Mouse (Mus musculus): ENCODE measurements around the gene Rgs7. TPM values are rescaled to one million over a fixed set of nuclear protein-coding genes. Genes with fewer than 3 reads are reported as not detected.

Rgs7 gene
- total and polyA plus RNA-seq, 3 experiments: not detected

GRCm38 (mm10) chr1:175185211-175185610 is 307.1 kb downstream of the Rgs7 start:
- H3K36me3 ChIP-seq (ENCODE audit: control insufficient read depth in 1 of 2, insufficient read depth in 2 of 2, low read length in 2 of 2): no peaks in the 10 kb centered on the region
- H3K9me3 ChIP-seq (replicated peaks; ENCODE audit: insufficient read depth, low read length): no peaks in the 10 kb centered on the region
- no peak for TF ChIP-seq MAFK (IDR thresholded peaks at IDR 0.05; ENCODE audit: borderline replicate concordance, low read depth, low read length)
- no peak for TF ChIP-seq CHD2 (IDR thresholded peaks at IDR 0.05; ENCODE audit: low read length)
- no peak for TF ChIP-seq POLR2AphosphoS5 (IDR thresholded peaks at IDR 0.05; ENCODE audit: borderline replicate concordance, low read depth, low read length)
- no peak for TF ChIP-seq ZKSCAN1 (IDR thresholded peaks at IDR 0.05; ENCODE audit: low read depth, low read length)
- TF ChIP-seq CHD1 (IDR thresholded peaks at IDR 0.05; ENCODE audit: low read depth, low read length): no peak
- no peak for TF ChIP-seq ETS1 (IDR thresholded peaks at IDR 0.05; ENCODE audit: low read depth, low read length)
- no peak for TF ChIP-seq GATA1 (IDR thresholded peaks at IDR 0.05; ENCODE audit: low read depth, low read length)
- no peak for TF ChIP-seq POLR2A (IDR thresholded peaks at IDR 0.05; ENCODE audit: control insufficient read depth in 1 of 2, insufficient read depth in 1 of 2, low read depth in 1 of 2, low read length in 2 of 2, poor library complexity in 1 of 2)
- no peak for TF ChIP-seq MAZ (IDR thresholded peaks at IDR 0.05; ENCODE audit: low read depth, low read length)
- no peak for TF ChIP-seq E2F4 (IDR thresholded peaks at IDR 0.05; ENCODE audit: borderline replicate concordance, low read depth, low read length)
- TF ChIP-seq USF2 (IDR thresholded peaks at IDR 0.05; ENCODE audit: borderline replicate concordance in 1 of 2, insufficient read depth in 1 of 2, low read depth in 1 of 2, low read length in 2 of 2): no peak
- TF ChIP-seq NRF1 (IDR thresholded peaks at IDR 0.05; ENCODE audit: insufficient read depth, low read depth, low read length, poor library complexity, severe bottlenecking): no peak
- no peak for TF ChIP-seq KAT2A (conservative IDR thresholded peaks at IDR 0.05; ENCODE audit: low read depth, low read length)
- no peak for TF ChIP-seq ELF1 (IDR thresholded peaks at IDR 0.05; ENCODE audit: low read depth, low read length)
- no peak for DNase-seq (ENCODE audit: low read depth, low spot score)
- H3K79me2 ChIP-seq (ENCODE audit: control insufficient read depth, insufficient read depth, low read length, poor library complexity): no peaks in the 10 kb centered on the region
- no peaks in the 10 kb centered on the region for H3K4me1 ChIP-seq (ENCODE audit: control insufficient read depth in 1 of 2, insufficient read depth in 2 of 2, low read length in 2 of 2)
- no peak overlapping the region for H3K27ac ChIP-seq (ENCODE audit: control insufficient read depth, low read depth, low read length)
- no peak overlapping the region for H3K4me3 ChIP-seq (ENCODE audit: control insufficient read depth in 1 of 2, insufficient read depth in 1 of 2, low read depth in 2 of 2, low read length in 2 of 2)
- no peaks in the 10 kb centered on the region; a peak in 1 of 4 replicates for H3K27me3 ChIP-seq (ENCODE audit: control insufficient read depth in 1 of 2, insufficient read depth in 2 of 2, low read length in 2 of 2)
- H3K9ac ChIP-seq (ENCODE audit: control insufficient read depth, low read depth, low read length, poor library complexity, severe bottlenecking): no peak overlapping the region

- no peaks in the 10 kb centered on the region for H3K4me1 ChIP-seq (ENCODE audit: control insufficient read depth in 1 of 2, insufficient read depth in 2 of 2, low read length in 2 of 2)
- H3K79me2 ChIP-seq (ENCODE audit: control insufficient read depth, insufficient read depth, low read length, poor library complexity): no peaks in the 10 kb centered on the region
Observed at GRCm38 (mm10) chr1:175184736-175185135, 307.6 kb downstream of the Rgs7 start.

More at GRCm38 (mm10) chr1:175184736-175185135, 307.6 kb downstream of the Rgs7 start:
- Histone ChIP-seq H3K27me3 (ENCODE audit: control insufficient read depth in 1 of 2, insufficient read depth in 2 of 2, low read length in 2 of 2) (no peaks in the 10 kb centered on the region; a peak in 1 of 4 replicates), H3K27ac (ENCODE audit: control insufficient read depth, low read depth, low read length) (no peak overlapping the region), H3K4me3 (ENCODE audit: control insufficient read depth in 1 of 2, insufficient read depth in 1 of 2, low read depth in 2 of 2, low read length in 2 of 2) (no peak overlapping the region), H3K36me3 (ENCODE audit: control insufficient read depth in 1 of 2, insufficient read depth in 2 of 2, low read length in 2 of 2) (no peaks in the 10 kb centered on the region), H3K9ac (ENCODE audit: control insufficient read depth, low read depth, low read length, poor library complexity, severe bottlenecking) (no peak overlapping the region), H3K9me3 (replicated peaks; ENCODE audit: insufficient read depth, low read length) (no peaks in the 10 kb centered on the region)
- DNase-seq (ENCODE audit: low read depth, low spot score): no peak
- TF ChIP-seq MXI1 (IDR thresholded peaks at IDR 0.05; ENCODE audit: low read depth, low read length) (no peak), RAD21 (IDR thresholded peaks at IDR 0.05; ENCODE audit: low read depth, low read length) (no peak), ZMIZ1 (IDR thresholded peaks at IDR 0.05; ENCODE audit: low read depth, low read length) (no peak), USF1 (IDR thresholded peaks at IDR 0.05; ENCODE audit: low read depth, low read length) (no peak), BHLHE40 (IDR thresholded peaks at IDR 0.05; ENCODE audit: borderline replicate concordance, low read depth, low read length) (no peak), MYB (IDR thresholded peaks at IDR 0.05; ENCODE audit: low read depth, low read length) (no peak), POLR2A (IDR thresholded peaks at IDR 0.05; ENCODE audit: control insufficient read depth in 1 of 2, insufficient read depth in 1 of 2, low read depth in 1 of 2, low read length in 2 of 2, poor library complexity in 1 of 2) (no peak), EP300 (IDR thresholded peaks at IDR 0.05; ENCODE audit: low read depth in 1 of 2, low read length in 2 of 2) (no peak), MAZ (IDR thresholded peaks at IDR 0.05; ENCODE audit: low read depth, low read length) (no peak), SMC3 (IDR thresholded peaks at IDR 0.05; ENCODE audit: low read depth, low read length) (no peak)

All from MEL (cell line).